Mouse (Mus musculus): Measurements from ENCODE around the gene Fam20a. TPM values are rescaled to one million over a fixed set of nuclear protein-coding genes. Genes with fewer than 3 reads are reported as not detected.

Fam20a gene
- polyA plus RNA-seq, 1 experiment from 2014 or later = 1.7 TPM

- Histone ChIP-seq H3K4me1 (ENCODE audit: control insufficient read depth, insufficient read depth, low read length) (no peaks in the 10 kb centered on the region), H3K36me3 (ENCODE audit: control insufficient read depth, insufficient read depth, low read length) (peaks cover 49% of the 10 kb centered on the region), H3K9me3 (replicated peaks; ENCODE audit: control insufficient read depth, low read length) (no peaks in the 10 kb centered on the region), H3K4me3 (ENCODE audit: low read depth, low read length) (no peak overlapping the region), H3K27ac (ENCODE audit: low read depth, low read length) (no peak overlapping the region), H3K27me3 (replicated peaks; ENCODE audit: control insufficient read depth, insufficient read depth, low read length) (no peaks in the 10 kb centered on the region), H3K4me2 (ENCODE audit: low read length) (no peak overlapping the region), H3K9ac (ENCODE audit: low read length) (no peak overlapping the region)
- no peak for ATAC-seq
- DNase-seq (ENCODE audit: low spot score) = no peak
- WGBS = 88% methylated on average over 6 of the region's 6 CpGs
These were observed 50.7 kb downstream of the Fam20a start for GRCm38 (mm10) chr11:109671136-109672020.

DNA sequence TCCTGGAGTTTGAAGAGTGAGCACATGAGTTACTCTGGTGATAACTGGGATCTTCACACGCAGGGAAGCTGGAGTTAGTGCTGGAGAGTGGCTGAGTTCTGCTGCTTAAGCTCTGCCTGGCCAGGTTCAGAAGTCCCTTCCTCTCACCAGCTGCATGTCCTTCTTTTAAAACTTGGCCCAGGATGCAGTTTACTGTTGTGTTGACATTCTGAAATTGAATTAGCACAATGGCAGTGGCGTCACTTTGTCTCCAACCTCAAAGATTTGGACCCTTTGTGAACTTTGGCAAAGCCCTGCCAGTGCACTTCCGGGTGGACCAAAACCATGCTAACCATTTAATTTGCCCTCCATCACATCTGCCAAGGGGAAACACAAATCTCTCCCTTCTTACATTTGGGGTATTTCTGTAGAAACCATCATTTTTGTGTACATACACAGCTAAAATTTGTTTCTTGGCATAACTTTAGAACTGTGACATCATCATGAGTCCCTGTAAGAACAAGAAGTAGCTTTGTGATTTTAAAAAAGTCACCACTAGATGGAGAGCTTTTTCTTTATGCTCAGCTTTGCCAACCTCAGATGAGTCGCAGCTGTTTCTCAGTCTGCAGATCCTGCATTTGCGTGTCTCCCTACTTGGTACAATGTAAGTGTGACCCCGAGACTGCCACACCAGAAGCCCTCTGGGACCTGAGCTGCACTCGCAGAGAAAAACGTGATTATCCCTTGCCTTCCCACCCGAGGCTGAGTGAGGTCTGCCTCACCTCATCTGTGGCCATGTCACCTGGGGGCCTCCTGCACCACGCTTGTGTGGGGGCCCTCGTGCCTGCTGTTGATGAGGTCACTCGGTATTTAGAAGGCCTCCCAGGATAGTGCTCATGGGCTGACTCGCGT, 51.8 kb downstream of the Fam20a start:
- no peak overlapping the region for H3K9ac ChIP-seq (ENCODE audit: low read length)
- ATAC-seq (peak; percentile 68), DNase-seq (ENCODE audit: low spot score) (peak; percentile 93)
- no peak overlapping the region for H3K27ac ChIP-seq (ENCODE audit: low read depth, low read length)
- H3K9me3 ChIP-seq (replicated peaks; ENCODE audit: control insufficient read depth, low read length) = no peaks in the 10 kb centered on the region
- peaks cover 60% of the 10 kb centered on the region for H3K36me3 ChIP-seq (ENCODE audit: control insufficient read depth, insufficient read depth, low read length)
- H3K4me2 ChIP-seq (ENCODE audit: low read length) = no peak overlapping the region
- H3K27me3 ChIP-seq (replicated peaks; ENCODE audit: control insufficient read depth, insufficient read depth, low read length) = no peaks in the 10 kb centered on the region
- H3K4me1 ChIP-seq (ENCODE audit: control insufficient read depth, insufficient read depth, low read length) = no peaks in the 10 kb centered on the region
- no peak overlapping the region for H3K4me3 ChIP-seq (ENCODE audit: low read depth, low read length)
- WGBS = 71% methylated on average over 14 of the region's 14 CpGs

DNA sequence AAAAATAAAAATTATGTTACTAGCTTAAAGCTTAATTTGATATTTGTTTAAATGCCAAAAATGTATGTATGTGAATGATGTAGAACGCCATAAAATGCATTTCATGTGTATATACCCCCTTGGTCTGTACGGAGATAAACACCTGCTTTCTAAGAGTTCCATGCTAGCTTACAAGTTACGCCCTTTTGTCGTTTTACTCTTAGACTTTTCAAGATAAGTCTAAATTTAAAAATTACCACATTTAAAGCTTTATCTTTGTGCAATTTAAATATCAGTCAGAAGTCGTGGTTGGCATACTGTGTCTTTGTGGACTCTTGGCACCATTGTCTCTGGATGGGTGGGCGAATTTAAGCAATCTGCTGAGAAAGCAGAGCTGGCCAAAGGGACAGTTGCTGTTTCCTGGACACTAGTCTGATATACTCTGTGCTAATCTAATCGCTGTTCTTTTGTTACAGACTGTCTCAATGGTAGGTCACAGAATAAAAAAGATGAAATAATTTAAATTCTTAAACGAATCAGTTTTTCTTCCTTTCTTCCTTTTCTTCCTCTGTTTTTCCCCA, 52.9 kb downstream of the Fam20a start:
- DNase-seq (ENCODE audit: low spot score) (no peak), ATAC-seq (no peak)
- H3K4me3 ChIP-seq (ENCODE audit: low read depth, low read length) = no peak overlapping the region
- no peak overlapping the region for H3K9ac ChIP-seq (ENCODE audit: low read length)
- H3K4me2 ChIP-seq (ENCODE audit: low read length) = no peak overlapping the region
- H3K36me3 ChIP-seq (ENCODE audit: control insufficient read depth, insufficient read depth, low read length) = peaks cover 71% of the 10 kb centered on the region
- H3K27ac ChIP-seq (ENCODE audit: low read depth, low read length) = no peak overlapping the region
- no peaks in the 10 kb centered on the region for H3K27me3 ChIP-seq (replicated peaks; ENCODE audit: control insufficient read depth, insufficient read depth, low read length)
- WGBS = 90% methylated on average over 8 of the region's 8 CpGs
- H3K9me3 ChIP-seq (replicated peaks; ENCODE audit: control insufficient read depth, low read length) = no peaks in the 10 kb centered on the region
- H3K4me1 ChIP-seq (ENCODE audit: control insufficient read depth, insufficient read depth, low read length) = no peaks in the 10 kb centered on the region

DNA sequence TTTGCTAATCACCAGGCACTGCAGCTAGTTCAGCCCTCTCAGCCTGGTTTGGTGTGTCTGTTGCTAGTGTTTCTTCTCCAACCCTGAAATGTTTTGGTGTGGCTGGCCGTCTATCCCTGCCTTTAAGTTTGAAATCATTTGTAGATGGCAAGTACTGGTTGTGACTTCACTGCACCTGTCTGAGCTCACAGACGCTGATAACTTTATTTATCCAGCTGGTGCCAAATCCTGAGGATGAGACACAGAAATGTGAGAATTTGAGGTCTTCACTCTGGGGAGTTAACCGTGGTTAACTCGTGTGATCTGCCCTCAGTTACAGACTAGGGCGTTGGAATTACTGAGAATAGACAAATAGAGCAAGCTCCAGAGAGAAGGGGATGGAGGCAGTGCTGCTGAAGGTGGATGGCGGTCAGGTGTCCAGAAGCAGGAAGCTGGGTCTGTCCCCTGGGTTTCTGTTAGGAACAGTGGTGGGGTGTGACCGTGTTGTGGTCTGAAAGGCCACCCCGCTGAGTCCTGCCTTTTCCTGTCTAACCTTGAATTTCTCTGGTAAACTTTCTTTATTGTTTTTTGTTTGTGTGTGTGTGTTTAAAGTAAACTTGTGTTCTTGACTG, 53.9 kb downstream of the Fam20a start:
- Histone ChIP-seq H3K4me3 (ENCODE audit: low read depth, low read length) (no peak overlapping the region), H3K4me2 (ENCODE audit: low read length) (no peak overlapping the region), H3K4me1 (ENCODE audit: control insufficient read depth, insufficient read depth, low read length) (no peaks in the 10 kb centered on the region), H3K9ac (ENCODE audit: low read length) (no peak overlapping the region), H3K9me3 (replicated peaks; ENCODE audit: control insufficient read depth, low read length) (no peaks in the 10 kb centered on the region), H3K27ac (ENCODE audit: low read depth, low read length) (no peak overlapping the region), H3K27me3 (replicated peaks; ENCODE audit: control insufficient read depth, insufficient read depth, low read length) (no peaks in the 10 kb centered on the region), H3K36me3 (ENCODE audit: control insufficient read depth, insufficient read depth, low read length) (peaks cover 81% of the 10 kb centered on the region)
- 88% methylated on average over 8 of the region's 8 CpGs for WGBS
- no peak for DNase-seq (ENCODE audit: low spot score)
- ATAC-seq = no peak

- Histone ChIP-seq H3K27me3 (replicated peaks; ENCODE audit: control insufficient read depth, insufficient read depth, low read length) (no peaks in the 10 kb centered on the region), H3K9me3 (replicated peaks; ENCODE audit: control insufficient read depth, low read length) (no peaks in the 10 kb centered on the region), H3K27ac (ENCODE audit: low read depth, low read length) (no peak overlapping the region), H3K4me3 (ENCODE audit: low read depth, low read length) (no peak overlapping the region), H3K4me1 (ENCODE audit: control insufficient read depth, insufficient read depth, low read length) (no peaks in the 10 kb centered on the region), H3K9ac (ENCODE audit: low read length) (no peak overlapping the region), H3K4me2 (ENCODE audit: low read length) (no peak overlapping the region), H3K36me3 (ENCODE audit: control insufficient read depth, insufficient read depth, low read length) (peaks cover 89% of the 10 kb centered on the region)
- 89% methylated on average over 19 of the region's 19 CpGs for WGBS
- ATAC-seq = no peak
- DNase-seq (ENCODE audit: low spot score) = no peak
These were observed 54.7 kb downstream of the Fam20a start for GRCm38 (mm10) chr11:109667371-109667770.

GRCm38 (mm10) chr11:109666411-109666810, 55.7 kb downstream of the Fam20a start:
- Histone ChIP-seq H3K4me1 (ENCODE audit: control insufficient read depth, insufficient read depth, low read length) (no peaks in the 10 kb centered on the region), H3K4me3 (ENCODE audit: low read depth, low read length) (no peak overlapping the region), H3K4me2 (ENCODE audit: low read length) (no peak overlapping the region), H3K27ac (ENCODE audit: low read depth, low read length) (no peak overlapping the region), H3K27me3 (replicated peaks; ENCODE audit: control insufficient read depth, insufficient read depth, low read length) (no peaks in the 10 kb centered on the region), H3K9me3 (replicated peaks; ENCODE audit: control insufficient read depth, low read length) (no peaks in the 10 kb centered on the region), H3K36me3 (ENCODE audit: control insufficient read depth, insufficient read depth, low read length) (peaks cover 93% of the 10 kb centered on the region), H3K9ac (ENCODE audit: low read length) (no peak overlapping the region)
- WGBS = 94% methylated on average over 13 of the region's 13 CpGs
- ATAC-seq (no peak), DNase-seq (ENCODE audit: low spot score) (no peak)

GRCm38 (mm10) chr11:109665424-109665823, 56.7 kb downstream of the Fam20a start:
- peaks cover 95% of the 10 kb centered on the region for H3K36me3 ChIP-seq (ENCODE audit: control insufficient read depth, insufficient read depth, low read length)
- H3K9ac ChIP-seq (ENCODE audit: low read length) = no peak overlapping the region
- no peak overlapping the region for H3K27ac ChIP-seq (ENCODE audit: low read depth, low read length)
- no peaks in the 10 kb centered on the region for H3K9me3 ChIP-seq (replicated peaks; ENCODE audit: control insufficient read depth, low read length)
- WGBS = 87% methylated on average over 6 of the region's 6 CpGs
- no peaks in the 10 kb centered on the region for H3K4me1 ChIP-seq (ENCODE audit: control insufficient read depth, insufficient read depth, low read length)
- no peaks in the 10 kb centered on the region for H3K27me3 ChIP-seq (replicated peaks; ENCODE audit: control insufficient read depth, insufficient read depth, low read length)
- no peak overlapping the region for H3K4me2 ChIP-seq (ENCODE audit: low read length)
- DNase-seq (ENCODE audit: low spot score) (no peak), ATAC-seq (no peak)
- no peak overlapping the region for H3K4me3 ChIP-seq (ENCODE audit: low read depth, low read length)

GRCm38 (mm10) chr11:109664293-109664692, 57.8 kb downstream of the Fam20a start:
- WGBS = 90% methylated on average over 13 of the region's 13 CpGs
- no peaks in the 10 kb centered on the region for H3K9me3 ChIP-seq (replicated peaks; ENCODE audit: control insufficient read depth, low read length)
- H3K4me1 ChIP-seq (ENCODE audit: control insufficient read depth, insufficient read depth, low read length) = no peaks in the 10 kb centered on the region
- no peak overlapping the region for H3K9ac ChIP-seq (ENCODE audit: low read length)
- no peak overlapping the region for H3K4me3 ChIP-seq (ENCODE audit: low read depth, low read length)
- no peaks in the 10 kb centered on the region for H3K27me3 ChIP-seq (replicated peaks; ENCODE audit: control insufficient read depth, insufficient read depth, low read length)
- DNase-seq (ENCODE audit: low spot score) (no peak), ATAC-seq (no peak)
- no peak overlapping the region for H3K27ac ChIP-seq (ENCODE audit: low read depth, low read length)
- H3K36me3 ChIP-seq (ENCODE audit: control insufficient read depth, insufficient read depth, low read length) = peaks cover 92% of the 10 kb centered on the region
- no peak overlapping the region for H3K4me2 ChIP-seq (ENCODE audit: low read length)
